Mouse (Mus musculus) lung, postnatal 36 days (tissue): Measurements from ENCODE around the gene Msmb.
"Not testable (repeated sequence)": the region's sequence is repeated elsewhere in the genome, so short reads cannot be mapped to it uniquely, and the experiment has no call there.

Experiments used
- DNase-seq: peaks from one replicate; pipeline ENCODE4 v3.0.0; 2022; ENCODE audit warnings: mixed read lengths

The Msmb gene

GRCm38 (mm10) chr14:32179393-32180195 is 37.8 kb downstream of the Msmb start:
- no peak for DNase-seq

DNA sequence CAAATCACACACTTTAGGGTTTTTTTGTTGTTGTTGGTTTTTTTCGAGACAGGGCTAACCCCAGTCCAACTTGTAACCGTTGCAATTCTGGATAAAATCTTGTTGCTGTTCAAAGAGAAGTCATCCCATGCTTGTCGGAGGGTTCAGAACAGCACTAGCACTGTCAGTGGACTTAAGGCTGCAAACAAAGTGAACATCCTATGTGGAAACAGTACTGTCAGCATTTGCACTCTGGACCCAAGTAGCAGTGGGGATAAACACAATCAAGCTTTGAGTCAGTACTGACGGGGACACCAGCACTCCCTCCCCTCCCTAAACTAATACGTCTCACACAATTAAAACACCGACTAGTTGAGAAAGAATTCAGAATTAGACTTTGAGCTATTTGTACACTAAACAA is 39.0 kb downstream of the Msmb start:
- no peak for DNase-seq

- DNase-seq = no peak
Measured at GRCm38 (mm10) chr14:32183846-32184245, 42.0 kb downstream of the Msmb start.

DNA sequence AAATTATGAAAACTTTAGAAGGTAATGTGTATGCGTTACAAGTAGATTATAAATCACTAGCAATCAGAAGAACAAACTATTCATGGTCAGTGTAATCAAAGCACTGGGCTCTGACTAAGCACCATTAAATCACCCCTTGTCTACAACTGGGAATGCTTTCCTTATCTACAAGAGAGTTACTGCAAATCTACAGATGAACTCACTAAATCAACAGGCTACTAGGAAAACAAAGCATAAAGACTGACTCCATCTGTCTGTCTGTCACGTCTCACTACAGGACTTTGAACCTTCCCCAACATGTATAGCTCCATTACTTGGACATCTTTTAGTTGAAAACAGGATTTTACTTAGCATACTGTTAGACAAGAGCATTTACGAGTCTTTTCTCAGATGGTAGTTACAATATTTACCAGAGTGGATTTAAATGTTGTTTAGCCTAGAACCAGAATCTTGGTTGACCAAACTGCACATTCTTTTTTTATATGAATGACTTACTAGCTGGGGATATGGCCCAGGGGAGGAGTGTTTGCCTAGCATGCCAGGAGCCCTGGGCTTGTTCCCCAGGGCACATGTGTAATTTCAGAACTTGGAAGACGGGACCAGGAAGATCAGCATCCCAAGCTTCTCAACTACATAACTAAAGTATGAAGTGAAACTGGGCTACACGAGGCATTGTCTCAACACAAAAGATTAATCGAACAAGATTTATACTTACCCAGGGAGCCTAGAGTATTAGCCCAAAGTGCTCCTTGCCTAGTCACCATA is 49.0 kb downstream of the Msmb start:
- no peak for DNase-seq

GRCm38 (mm10) chr14:32191926-32192325 is 50.1 kb downstream of the Msmb start:
- DNase-seq = no peak

GRCm38 (mm10) chr14:32192437-32192836 is 50.6 kb downstream of the Msmb start:
- peak; percentile 67 for DNase-seq

DNA sequence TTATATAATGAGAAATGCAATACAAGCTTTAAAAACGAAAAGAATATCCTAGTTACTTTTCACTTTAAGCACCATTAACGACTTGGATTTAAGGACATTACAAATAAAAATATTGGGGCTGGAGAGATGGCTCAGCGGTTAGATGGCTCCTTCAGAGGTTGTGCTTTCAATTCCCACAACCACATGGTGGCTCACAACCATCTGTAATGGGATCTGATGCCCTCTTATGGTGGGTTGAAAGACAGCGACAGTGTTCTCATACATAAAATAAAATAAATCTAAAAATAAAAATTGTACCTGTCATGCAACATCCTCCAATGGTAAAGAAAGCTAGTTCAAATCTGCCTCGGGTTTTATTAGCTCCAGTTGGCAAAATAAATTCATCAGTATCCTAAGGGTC is 51.7 kb downstream of the Msmb start:
- DNase-seq = not testable (repeated sequence)

- DNase-seq = peak; percentile 27
Measured at GRCm38 (mm10) chr14:32201354-32201753, 59.5 kb downstream of the Msmb start.

GRCm38 (mm10) chr14:32201791-32202451 is 60.1 kb downstream of the Msmb start, which contains the start of the genes Timm23 and Parg:
Gene Timm23, minus strand, starts transcription at chr14:32201898.
Gene Parg, plus strand, starts transcription at chr14:32201949.
- peak; percentile 89 for DNase-seq
